Mouse (Mus musculus) testis, adult 2 months (tissue): Measurements from ENCODE around the gene Cabp2. TPM values are rescaled to one million over a fixed set of nuclear protein-coding genes. Genes with fewer than 3 reads are reported as not detected.

Experiments
- H3K27ac ChIP-seq: fragments of 200-500 bp; 2 replicates; pipeline ENCODE4 v1.5.1; 2012; ENCODE audit warnings: low read depth, low read length; ENCODE audit not compliant: control insufficient read depth, insufficient read depth
- H3K27me3 ChIP-seq: fragments of 200-500 bp; 2 replicates; pipeline ENCODE4 v1.6.1; 2012; ENCODE audit warnings: mild to moderate bottlenecking, low read length, moderate library complexity; ENCODE audit not compliant: control insufficient read depth, insufficient read depth
- H3K36me3 ChIP-seq: fragments of 200-500 bp; 2 replicates; pipeline ENCODE4 v1.6.1; 2012; ENCODE audit warnings: mild to moderate bottlenecking, low read length; ENCODE audit not compliant: control insufficient read depth, insufficient read depth
- H3K4me1 ChIP-seq: fragments of 200-500 bp; 2 replicates; pipeline ENCODE4 v1.6.1; 2012; ENCODE audit warnings: low read length; ENCODE audit not compliant: control insufficient read depth, insufficient read depth
- H3K4me3 ChIP-seq: fragments of 200-500 bp; 2 replicates; pipeline ENCODE4 v1.5.1; 2012; ENCODE audit warnings: low read depth, mild to moderate bottlenecking, low read length, moderate library complexity, mixed read lengths; ENCODE audit not compliant: control insufficient read depth
- CTCF ChIP-seq: fragments of 200-500 bp; IDR thresholded peaks from 2 replicates; pipeline ENCODE4 v1.5.1; 2012; ENCODE audit warnings: low read depth, mild to moderate bottlenecking, inconsistent platforms, low read length, moderate library complexity; ENCODE audit not compliant: control insufficient read depth, insufficient read depth, insufficient replicate concordance
- POLR2A ChIP-seq: fragments of 200-500 bp; IDR thresholded peaks from 2 replicates; pipeline ENCODE4 v1.6.1; 2012; ENCODE audit warnings: low read depth, mild to moderate bottlenecking, inconsistent platforms, low read length, moderate library complexity; ENCODE audit not compliant: control insufficient read depth
- polyA plus RNA-seq: library from polyadenylated mRNA; depleted of rRNA; stranded (reverse); fragments of >200 nt; gene quantifications from 2 replicates; pipeline ENCODE4 v1.2.3, GENCODE M21; 2012

Gene Cabp2
- polyA plus RNA-seq, 1 experiment = not detected

GRCm38 (mm10) chr19:4094348-4094747 lies 13.0 kb downstream of the Cabp2 start:
- TF ChIP-seq POLR2A (no peak), CTCF (no peak)
- no peak overlapping the region for H3K27ac ChIP-seq
- H3K36me3 ChIP-seq = no peaks in the 10 kb centered on the region
- peaks cover 21% of the 10 kb centered on the region for H3K4me1 ChIP-seq
- H3K4me3 ChIP-seq = no peak overlapping the region
- H3K27me3 ChIP-seq = no peaks in the 10 kb centered on the region

GRCm38 (mm10) chr19:4094774-4095303 lies 13.5 kb downstream of the Cabp2 start:
- TF ChIP-seq POLR2A = no peak
- TF ChIP-seq CTCF = no peak
- Histone ChIP-seq H3K36me3 (no peaks in the 10 kb centered on the region), H3K4me3 (no peak overlapping the region), H3K27me3 (no peaks in the 10 kb centered on the region), H3K27ac (no peak overlapping the region), H3K4me1 (peaks cover 23% of the 10 kb centered on the region)

- no peak for TF ChIP-seq CTCF
- TF ChIP-seq POLR2A = no peak
- H3K4me3 ChIP-seq = no peak overlapping the region; the same call in 1 of the 2 replicates
- peaks cover 32% of the 10 kb centered on the region for H3K4me1 ChIP-seq
- no peak overlapping the region for H3K27ac ChIP-seq
- H3K27me3 ChIP-seq = no peaks in the 10 kb centered on the region
- no peaks in the 10 kb centered on the region for H3K36me3 ChIP-seq
These were observed 14.4 kb downstream of the Cabp2 start for GRCm38 (mm10) chr19:4095802-4096201.

GRCm38 (mm10) chr19:4096642-4097440 lies 15.5 kb downstream of the Cabp2 start, which contains the start of gene Cdk2ap2:
Gene Cdk2ap2, plus strand, starts transcription at chr19:4097182.
- TF ChIP-seq POLR2A (peak; percentile 75), CTCF (no peak)
- Histone ChIP-seq H3K27me3 (no peaks in the 10 kb centered on the region), H3K4me1 (peaks cover 42% of the 10 kb centered on the region), H3K4me3 (peak within 1 kb of the TSS; percentile 95), H3K27ac (peak within 1 kb of the TSS; percentile 93), H3K36me3 (no peaks in the 10 kb centered on the region)

- Histone ChIP-seq H3K36me3 (no peaks in the 10 kb centered on the region), H3K27me3 (no peaks in the 10 kb centered on the region), H3K4me1 (peaks cover 42% of the 10 kb centered on the region), H3K4me3 (peak overlapping the region; percentile 95), H3K27ac (peak overlapping the region; percentile 67)
- TF ChIP-seq CTCF (no peak), POLR2A (no peak)
These were observed 16.1 kb downstream of the Cabp2 start for GRCm38 (mm10) chr19:4097441-4097825.

GRCm38 (mm10) chr19:4098426-4098825 lies 17.0 kb downstream of the Cabp2 start:
- H3K4me1 ChIP-seq = peaks cover 42% of the 10 kb centered on the region
- TF ChIP-seq POLR2A (no peak), CTCF (no peak)
- H3K27ac ChIP-seq = no peak overlapping the region
- H3K27me3 ChIP-seq = no peaks in the 10 kb centered on the region
- H3K4me3 ChIP-seq = no peak overlapping the region
- H3K36me3 ChIP-seq = no peaks in the 10 kb centered on the region

- Histone ChIP-seq H3K27me3 (no peaks in the 10 kb centered on the region), H3K4me1 (peaks cover 42% of the 10 kb centered on the region), H3K36me3 (no peaks in the 10 kb centered on the region), H3K27ac (no peak overlapping the region), H3K4me3 (no peak overlapping the region)
- TF ChIP-seq CTCF (peak; percentile 93; the same call in 1 of the 2 replicates), POLR2A (no peak)
These were observed 17.7 kb downstream of the Cabp2 start for GRCm38 (mm10) chr19:4099056-4099455.
